Mouse (Mus musculus): ENCODE measurements at regions not wholly inside any gene's neighbourhood (a gene's known extent, or its start where the extent isn't known, plus 50 kb on each side); places are given as distances from the start of the nearest gene placed in this dataset.

- peak; percentile 66 for DNase-seq (ENCODE audit: low read depth, low spot score)
These were observed 258.8 kb upstream of the St6gal2 start for GRCm38 (mm10) chr17:55186361-55186760.

GRCm38 (mm10) chr17:55186826-55187225 is 258.4 kb upstream of the St6gal2 start:
- DNase-seq (ENCODE audit: low read depth, low spot score), result peak; percentile 52

- no peak for DNase-seq (ENCODE audit: low read depth, low spot score)
These were observed 238.6 kb upstream of the St6gal2 start for GRCm38 (mm10) chr17:55206585-55206984.

GRCm38 (mm10) chr17:55218176-55219099 is 226.7 kb upstream of the St6gal2 start:
- peak; percentile 71 for DNase-seq (ENCODE audit: low read depth, low spot score)

GRCm38 (mm10) chr17:55224058-55224457 is 221.1 kb upstream of the St6gal2 start:
- no peak for DNase-seq (ENCODE audit: low read depth, low spot score)

- DNase-seq (ENCODE audit: low read depth, low spot score), result no peak
These were observed 210.9 kb upstream of the St6gal2 start for GRCm38 (mm10) chr17:55234262-55234661.

- DNase-seq (ENCODE audit: low read depth, low spot score), result no peak
These were observed 182.5 kb upstream of the St6gal2 start for GRCm38 (mm10) chr17:55262638-55263037.

GRCm38 (mm10) chr17:55276541-55276940 is 168.6 kb upstream of the St6gal2 start:
- no peak for DNase-seq (ENCODE audit: low read depth, low spot score)

- DNase-seq (ENCODE audit: low read depth, low spot score), result no peak
These were observed 163.9 kb upstream of the St6gal2 start for GRCm38 (mm10) chr17:55281276-55281675.

GRCm38 (mm10) chr17:55288589-55288988 is 156.6 kb upstream of the St6gal2 start:
- no peak for DNase-seq (ENCODE audit: low read depth, low spot score)

- DNase-seq (ENCODE audit: low read depth, low spot score), result no peak
These were observed 152.5 kb upstream of the St6gal2 start for GRCm38 (mm10) chr17:55292656-55293055.

- DNase-seq (ENCODE audit: low read depth, low spot score), result no peak
These were observed 148.5 kb upstream of the St6gal2 start for GRCm38 (mm10) chr17:55296701-55297100.

- no peak for DNase-seq (ENCODE audit: low read depth, low spot score)
These were observed 146.3 kb upstream of the St6gal2 start for GRCm38 (mm10) chr17:55298852-55299251.

- DNase-seq (ENCODE audit: low read depth, low spot score), result no peak
These were observed 124.2 kb upstream of the St6gal2 start for GRCm38 (mm10) chr17:55320959-55321358.

- peak; percentile 9 for DNase-seq (ENCODE audit: low read depth, low spot score)
These were observed 85.9 kb upstream of the St6gal2 start for GRCm38 (mm10) chr17:55359305-55359704.

- DNase-seq (ENCODE audit: low read depth, low spot score), result no peak
These were observed 78.1 kb upstream of the St6gal2 start for GRCm38 (mm10) chr17:55367064-55367463.

- DNase-seq (ENCODE audit: low read depth, low spot score), result no peak
These were observed 77.5 kb upstream of the St6gal2 start for GRCm38 (mm10) chr17:55367464-55368207.

Data from ES-CJ7 (cell line).